Mouse (Mus musculus): ENCODE measurements around the gene Stkld1.
"Not testable (repeated sequence)": the region's sequence is repeated elsewhere in the genome, so short reads cannot be mapped to it uniquely, and the experiment has no call there.

The Stkld1 gene

GRCm38 (mm10) chr2:26933304-26934055 lies at the start of gene Stkld1, which contains the start of gene Surf4:
TSS of gene Stkld1 (plus strand) at chr2:26934047.
TSS of gene Surf4 (minus strand) at chr2:26933928.
- DNase-seq (ENCODE audit: low read depth, low spot score), result peak; percentile 91

- DNase-seq (ENCODE audit: low read depth, low spot score), result not testable (repeated sequence)
Observed at GRCm38 (mm10) chr2:26885541-26885940, 48.3 kb upstream of the Stkld1 start.

GRCm38 (mm10) chr2:26886170-26886569 lies 47.7 kb upstream of the Stkld1 start:
- not testable (repeated sequence) for DNase-seq (ENCODE audit: low read depth, low spot score)

- DNase-seq (ENCODE audit: low read depth, low spot score), result no peak
Observed at GRCm38 (mm10) chr2:26895898-26896297, 37.9 kb upstream of the Stkld1 start.

GRCm38 (mm10) chr2:26900731-26901130 lies 33.1 kb upstream of the Stkld1 start:
- no peak for DNase-seq (ENCODE audit: low read depth, low spot score)

- no peak for DNase-seq (ENCODE audit: low read depth, low spot score)
Observed at GRCm38 (mm10) chr2:26901834-26902400, 31.9 kb upstream of the Stkld1 start.

GRCm38 (mm10) chr2:26902467-26903220 lies 31.2 kb upstream of the Stkld1 start, which contains the start of gene Surf6:
TSS of gene Surf6 (minus strand) at chr2:26902879.
- peak; percentile 93 for DNase-seq (ENCODE audit: low read depth, low spot score)

GRCm38 (mm10) chr2:26903311-26903710 lies 30.5 kb upstream of the Stkld1 start:
- no peak for DNase-seq (ENCODE audit: low read depth, low spot score)

- no peak for DNase-seq (ENCODE audit: low read depth, low spot score)
Observed at GRCm38 (mm10) chr2:26905936-26906335, 27.9 kb upstream of the Stkld1 start.

- DNase-seq (ENCODE audit: low read depth, low spot score), result no peak
Observed at GRCm38 (mm10) chr2:26906431-26906830, 27.4 kb upstream of the Stkld1 start.

- DNase-seq (ENCODE audit: low read depth, low spot score), result no peak
Observed at GRCm38 (mm10) chr2:26907109-26907508, 26.7 kb upstream of the Stkld1 start.

- no peak for DNase-seq (ENCODE audit: low read depth, low spot score)
Observed at GRCm38 (mm10) chr2:26908710-26909386, 25.0 kb upstream of the Stkld1 start.

GRCm38 (mm10) chr2:26909387-26909784 lies 24.5 kb upstream of the Stkld1 start:
- DNase-seq (ENCODE audit: low read depth, low spot score), result no peak

GRCm38 (mm10) chr2:26910124-26910993 lies 23.5 kb upstream of the Stkld1 start, which contains the start of the genes Med22 and Rpl7a:
TSS of gene Med22 (minus strand) at chr2:26910677.
TSS of gene Rpl7a (plus strand) at chr2:26910764.
- peak; percentile 100 for DNase-seq (ENCODE audit: low read depth, low spot score)

GRCm38 (mm10) chr2:26910994-26911765 lies 22.7 kb upstream of the Stkld1 start:
- peak; percentile 54 for DNase-seq (ENCODE audit: low read depth, low spot score)

GRCm38 (mm10) chr2:26912253-26912770 lies 21.5 kb upstream of the Stkld1 start:
- DNase-seq (ENCODE audit: low read depth, low spot score), result no peak

GRCm38 (mm10) chr2:26913416-26914147 lies 20.3 kb upstream of the Stkld1 start:
- no peak for DNase-seq (ENCODE audit: low read depth, low spot score)

GRCm38 (mm10) chr2:26914148-26914941 lies 19.5 kb upstream of the Stkld1 start:
- no peak for DNase-seq (ENCODE audit: low read depth, low spot score)
